7 mouse cellular contexts compared by ENCODE assay signal in the genomic region with DNA sequence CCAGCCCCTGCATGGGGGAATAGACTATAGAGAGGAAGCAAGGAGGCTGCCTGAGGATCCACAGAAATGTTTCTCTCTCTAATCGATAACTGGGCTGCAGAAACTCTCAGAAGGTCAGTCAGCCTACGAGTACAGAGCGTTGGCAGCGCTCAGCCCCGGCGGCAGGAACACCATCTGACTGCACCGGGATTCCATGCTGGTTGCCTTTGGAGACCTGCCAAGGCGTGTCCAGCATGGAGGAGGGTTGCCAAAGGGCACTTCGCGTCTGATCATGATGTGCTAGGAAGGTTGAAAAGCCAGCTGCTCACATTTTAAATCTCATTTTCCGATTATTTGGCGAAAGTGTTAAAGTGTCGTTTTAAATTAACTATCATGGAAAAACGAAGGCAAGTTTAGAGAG. TPM values are rescaled to one million over a fixed set of nuclear protein-coding genes. Genes with fewer than 3 reads are reported as not detected.
DNase-seq lines count a peak whose midpoint lies in the region; ATAC-seq and TF ChIP-seq lines count a peak whose summit lies in the region.

No protein-coding gene starts in this region.

- no peaks in the 10 kb centered on the region for H3K27me3 ChIP-seq in midbrain, postnatal 0 days (ENCODE audit: insufficient read depth, low read length)
- no peaks in the 10 kb centered on the region for H3K27me3 ChIP-seq in midbrain, embryonic 10.5 days (ENCODE audit: low read depth, poor library complexity, severe bottlenecking)
- H3K27me3 ChIP-seq in thymus, adult 2 months (ENCODE audit: control insufficient read depth, insufficient read depth, low read length), result no peaks in the 10 kb centered on the region

- no peak overlapping the region for H3K4me2 ChIP-seq in midbrain, postnatal 0 days (ENCODE audit: low read depth, low read length, poor library complexity, severe bottlenecking)

- H3K9me3 ChIP-seq in midbrain, postnatal 0 days (ENCODE audit: low read length), result no peaks in the 10 kb centered on the region
- no peaks in the 10 kb centered on the region for H3K9me3 ChIP-seq in midbrain, embryonic 10.5 days (replicated peaks)

- ATAC-seq in midbrain, postnatal 0 days (ENCODE audit: low FRiP score), result no peak

- no peaks in the 10 kb centered on the region for H3K4me1 ChIP-seq in midbrain, postnatal 0 days (ENCODE audit: insufficient read depth, low read length)
- H3K4me1 ChIP-seq in midbrain, embryonic 10.5 days, result peaks cover 10% of the 10 kb centered on the region
- no peaks in the 10 kb centered on the region for H3K4me1 ChIP-seq in thymus, adult 2 months (replicated peaks; ENCODE audit: control insufficient read depth, insufficient read depth, low read length)

- no peak overlapping the region for H3K27ac ChIP-seq in midbrain, postnatal 0 days (ENCODE audit: low read depth, low read length)
- no peak overlapping the region for H3K27ac ChIP-seq in midbrain, embryonic 10.5 days (replicated peaks)
- H3K27ac ChIP-seq in thymus, adult 2 months (ENCODE audit: control insufficient read depth, insufficient read depth, low read length), result no peak overlapping the region

- no peak for TF ChIP-seq CTCF in midbrain, postnatal 0 days (IDR thresholded peaks at IDR 0.05)
- no peak for TF ChIP-seq CTCF in thymus, adult 2 months (IDR thresholded peaks at IDR 0.05; ENCODE audit: borderline replicate concordance, control insufficient read depth, extremely low read depth, insufficient read depth, low read length, poor library complexity)

- 33% methylated on average over 14 of the region's 14 CpGs for WGBS in midbrain, postnatal 0 days
- WGBS in midbrain, embryonic 10.5 days, result 86% methylated on average over 14 of the region's 14 CpGs
- WGBS in thymus, adult 2 months, result 91% methylated on average over 14 of the region's 14 CpGs

- peak; percentile 85 for DNase-seq in midbrain, postnatal 0 days (ENCODE audit: low spot score)
- no peak for DNase-seq in midbrain, embryonic 10.5 days (ENCODE audit: low spot score)
- peak; percentile 94 for DNase-seq in cerebellum, adult 8-10 months
- DNase-seq in heart, adult 9 months (ENCODE audit: low spot score in 2 of 2), result peak; percentile 63 to 74
- peak; percentile 64 to 73 for DNase-seq in layer of hippocampus, postnatal 10 days (ENCODE audit: low spot score in 2 of 2)
- no peak for DNase-seq in frontal cortex, postnatal 25 days (ENCODE audit: low spot score in 2 of 2)
- no peak for DNase-seq in thymus, adult 2 months

- H3K4me3 ChIP-seq in midbrain, postnatal 0 days (ENCODE audit: low read depth, low read length), result no peak overlapping the region
- H3K4me3 ChIP-seq in midbrain, embryonic 10.5 days, result no peak overlapping the region
- H3K4me3 ChIP-seq in thymus, adult 2 months (ENCODE audit: control insufficient read depth, insufficient read depth, low read length), result no peak overlapping the region

- no peaks in the 10 kb centered on the region for H3K36me3 ChIP-seq in midbrain, postnatal 0 days (ENCODE audit: insufficient read depth, low read length)
- no peaks in the 10 kb centered on the region for H3K36me3 ChIP-seq in midbrain, embryonic 10.5 days
- H3K36me3 ChIP-seq in thymus, adult 2 months (ENCODE audit: control insufficient read depth, insufficient read depth, low read length), result no peaks in the 10 kb centered on the region

- H3K9ac ChIP-seq in midbrain, postnatal 0 days (replicated peaks; ENCODE audit: low read length, poor library complexity, severe bottlenecking), result no peak overlapping the region

- no peak for TF ChIP-seq POLR2A in thymus, adult 2 months (IDR thresholded peaks at IDR 0.05; ENCODE audit: control insufficient read depth, extremely low read depth, insufficient read depth, low read length, poor library complexity)

RNA-seq across cellular contexts. Expression of a gene that starts 49.9 kb away (rescaled TPM):
- total RNA-seq in midbrain, postnatal 0 days (2014; rRNA removed), result 36.0 and 38.8 TPM in 2 replicates
- polyA plus RNA-seq in midbrain, postnatal 0 days (2015; fragmentation: Nextera tagmentation; extraction: Ambion mirVana), result 36.6 and 43.6 TPM in 2 replicates
- polyA plus RNA-seq in midbrain, embryonic 10.5 days (2016; fragmentation: Nextera tagmentation; extraction: Ambion mirVana), result 4.7 and 4.9 TPM in 2 replicates
- 1 to 10 TPM; 6.9 to 8.5 TPM for total RNA-seq in layer of hippocampus, postnatal 10 days (2021)
- 53.0 and 66.8 TPM in 2 replicates for polyA plus RNA-seq in thymus, adult 2 months (2012; rRNA removed)

Comparison
In these comparisons a context has a peak if more than half of its experiments do, and no peak if none do; other contexts are left out.
1. DNase-seq: peak in midbrain, postnatal 0 days (single experiment), cerebellum, adult 8-10 months (single experiment), heart, adult 9 months (2 of 2) and layer of hippocampus, postnatal 10 days (2 of 2); none in midbrain, embryonic 10.5 days (single experiment), frontal cortex, postnatal 25 days (0 of 2) and thymus, adult 2 months (single experiment).